Mouse (Mus musculus) liver, embryonic 15.5 days (tissue): ENCODE measurements around the gene 9130213A22Rik. TPM values are rescaled to one million over a fixed set of nuclear protein-coding genes. Genes with fewer than 3 reads are reported as not detected.

Experiments used
- ATAC-seq: fragments of 200-750 bp; cut with Nextera tagmentation; 2 replicates; pipeline ENCODE4 v1.8.0; 2017; ENCODE audit warnings: moderate number of reproducible peaks, mild to moderate bottlenecking, moderate library complexity; ENCODE audit not compliant: insufficient read depth
- H3K27ac ChIP-seq: fragments of 300-500 bp; sonication (generic); replicated peaks from 2 replicates; pipeline ENCODE4 v1.5.1; 2015; ENCODE audit warnings: mild to moderate bottlenecking, inconsistent platforms
- H3K27me3 ChIP-seq: fragments of 300-500 bp; sonication (generic); 2 replicates; pipeline ENCODE4 v1.6.1; 2015; ENCODE audit warnings: mild to moderate bottlenecking, inconsistent platforms
- H3K36me3 ChIP-seq: fragments of 300-500 bp; sonication (generic); replicated peaks from 2 replicates; pipeline ENCODE4 v1.6.1; 2015; ENCODE audit warnings: moderate library complexity, mild to moderate bottlenecking, inconsistent platforms
- H3K4me1 ChIP-seq: fragments of 300-500 bp; sonication (generic); replicated peaks from 2 replicates; pipeline ENCODE4 v1.6.1; 2015; ENCODE audit warnings: inconsistent platforms
- H3K4me2 ChIP-seq: fragments of 300-500 bp; sonication (generic); 2 replicates; pipeline ENCODE4 v1.6.1; 2015; ENCODE audit warnings: moderate library complexity, mild to moderate bottlenecking, inconsistent platforms
- H3K4me3 ChIP-seq: fragments of 300-500 bp; sonication (generic); replicated peaks from 2 replicates; pipeline ENCODE4 v1.5.1; 2015; ENCODE audit warnings: mild to moderate bottlenecking, inconsistent platforms
- H3K9ac ChIP-seq: fragments of 300-500 bp; sonication (generic); 2 replicates; pipeline ENCODE4 v1.6.1; 2015; ENCODE audit warnings: moderate library complexity, mild to moderate bottlenecking, inconsistent platforms
- H3K9me3 ChIP-seq: fragments of 300-500 bp; sonication (generic); replicated peaks from 2 replicates; pipeline ENCODE4 v1.6.1; 2016; ENCODE audit warnings: inconsistent platforms
- WGBS: fragments of 180-500 bp; shearing (Covaris S2); methylation state at CpG from one replicate; pipeline ENCODE4 v1.1.7; 2015; ENCODE audit warnings: mixed read lengths; ENCODE audit not compliant: insufficient replicate concordance; 5-methylcytosine and 5-hydroxymethylcytosine counted together
- polyA plus RNA-seq: library from polyadenylated mRNA; unstranded; fragments of >200 nt; fragmentation: Nextera tagmentation; extraction: Ambion mirVana; gene quantifications from 2 replicates; pipeline ENCODE4 v1.2.1, GENCODE M21; 2015

Gene 9130213A22Rik
- polyA plus RNA-seq, 1 experiment from 2014 or later = 0.07 TPM

DNA sequence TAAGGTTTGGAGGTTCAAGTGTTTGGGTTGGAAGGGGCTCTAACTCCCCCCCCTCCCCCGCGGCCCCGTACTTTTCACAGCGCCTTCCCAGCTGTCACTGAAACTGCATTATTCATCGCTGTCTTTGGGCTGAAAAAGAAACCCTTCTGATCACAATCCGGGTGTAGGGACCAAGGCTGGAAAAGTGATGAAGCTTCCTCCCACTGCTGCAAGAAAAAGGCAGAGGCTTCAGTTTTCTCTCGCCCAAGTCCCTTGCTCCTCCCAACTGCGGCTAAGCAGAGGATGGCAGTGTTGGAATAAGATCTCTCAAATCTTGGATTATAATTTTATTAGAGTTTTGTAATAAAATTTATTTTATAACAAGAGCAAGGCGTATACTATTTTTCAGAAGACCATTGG is 49.7 kb downstream of the 9130213A22Rik start:
- Histone ChIP-seq H3K36me3 (no peaks in the 10 kb centered on the region), H3K27ac (peak overlapping the region; percentile 90), H3K4me3 (peak overlapping the region; percentile 46), H3K4me1 (peaks cover 60% of the 10 kb centered on the region), H3K9ac (peak overlapping the region; percentile 60), H3K9me3 (no peaks in the 10 kb centered on the region), H3K4me2 (peak overlapping the region; percentile 91), H3K27me3 (no peaks in the 10 kb centered on the region)
- WGBS = 16% methylated on average over 9 of the region's 9 CpGs
- ATAC-seq = no peak

DNA sequence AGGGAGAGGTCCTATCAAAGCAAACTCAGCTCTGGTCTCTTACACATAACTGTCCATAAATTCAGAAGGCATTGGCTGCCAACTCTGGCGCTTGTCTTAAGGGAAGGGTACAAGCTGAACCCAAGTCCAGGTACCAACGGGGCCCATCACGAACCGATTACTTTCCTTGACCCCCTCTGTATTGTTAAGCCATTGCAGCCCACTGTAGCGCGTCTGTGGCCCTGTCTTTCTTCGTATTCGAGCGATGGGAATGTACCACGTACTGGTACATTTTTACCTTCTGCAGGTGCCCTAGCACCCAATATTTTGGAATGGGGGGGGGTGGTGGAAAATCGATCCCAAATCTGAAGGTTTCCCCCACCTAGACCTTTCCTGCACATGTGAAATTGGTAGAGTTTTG is 50.2 kb downstream of the 9130213A22Rik start:
- peak overlapping the region; percentile 90 for H3K27ac ChIP-seq
- 80% methylated on average over 11 of the region's 11 CpGs for WGBS

DNA sequence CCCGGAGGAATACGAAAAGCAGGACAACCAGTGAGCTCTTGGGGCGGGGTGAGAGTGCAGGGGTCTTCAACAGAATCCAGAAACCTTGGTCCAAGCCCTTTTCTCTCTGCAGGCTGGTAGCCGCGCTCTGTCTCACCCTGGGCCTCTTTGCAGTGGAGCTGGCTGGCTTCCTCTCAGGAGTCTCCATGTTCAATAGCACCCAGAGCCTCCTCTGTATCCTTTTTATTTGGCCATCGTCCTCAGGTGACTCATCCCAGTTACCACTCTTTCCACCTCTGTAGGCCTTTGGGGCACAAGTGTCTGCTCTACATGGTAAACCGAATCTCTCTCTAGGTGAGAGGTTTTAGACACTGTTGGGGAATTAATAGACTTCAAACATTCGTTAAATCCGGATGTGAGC is 51.1 kb downstream of the 9130213A22Rik start:
- Histone ChIP-seq H3K9me3 (no peaks in the 10 kb centered on the region), H3K36me3 (no peaks in the 10 kb centered on the region), H3K27me3 (no peaks in the 10 kb centered on the region), H3K27ac (peak overlapping the region; percentile 87), H3K4me2 (peak overlapping the region; percentile 91), H3K4me3 (peak overlapping the region; percentile 75), H3K4me1 (peaks cover 73% of the 10 kb centered on the region), H3K9ac (peak overlapping the region; percentile 81)
- no peak for ATAC-seq
- WGBS = 28% methylated on average over 9 of the region's 9 CpGs

More for the DNA sequence above, 50.2 kb downstream of the 9130213A22Rik start:
- peak overlapping the region; percentile 91 for H3K4me2 ChIP-seq
- H3K9me3 ChIP-seq = no peaks in the 10 kb centered on the region
- H3K9ac ChIP-seq = peak overlapping the region; percentile 60; the same call in 1 of the 2 replicates
- H3K27me3 ChIP-seq = no peaks in the 10 kb centered on the region
- no peak for ATAC-seq
- peaks cover 64% of the 10 kb centered on the region for H3K4me1 ChIP-seq
- H3K36me3 ChIP-seq = no peaks in the 10 kb centered on the region
- H3K4me3 ChIP-seq = peak overlapping the region; percentile 46; the same call in 1 of the 2 replicates

DNA sequence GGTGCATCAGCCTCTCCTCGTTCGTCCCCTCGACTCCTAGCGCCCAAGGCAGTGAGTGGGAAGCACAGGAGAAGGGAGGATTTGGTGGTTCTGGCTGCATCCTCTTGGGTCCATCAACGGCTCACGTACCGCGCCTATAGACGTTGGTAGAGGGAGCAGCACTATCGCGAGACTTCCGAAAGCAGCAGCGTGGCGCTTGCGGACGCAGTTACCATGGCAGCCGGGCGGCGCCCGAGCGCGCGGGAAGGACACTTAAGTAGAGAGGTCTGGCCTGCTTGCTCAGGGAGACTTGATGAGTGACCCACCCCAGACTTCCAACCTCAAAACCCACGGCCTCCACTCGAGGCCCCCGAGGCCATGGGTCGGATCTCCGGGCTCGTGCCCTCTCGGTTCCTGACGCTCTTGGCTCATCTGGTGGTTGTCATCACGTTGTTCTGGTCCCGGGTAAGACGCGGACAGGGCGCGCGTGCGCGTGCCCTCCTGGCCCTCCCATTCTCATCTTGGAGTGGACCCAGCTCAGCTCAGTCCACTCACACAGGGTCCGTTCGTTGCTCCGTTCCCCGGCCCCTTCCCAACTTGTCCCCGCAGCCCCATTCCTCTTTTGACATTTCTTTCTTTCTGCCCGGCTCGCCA is 51.7 kb downstream of the 9130213A22Rik start, which contains the start of gene Tmem107:
Gene Tmem107, plus strand, starts transcription at position 217 of the 633 bp plus-strand sequence.
- no peaks in the 10 kb centered on the region for H3K27me3 ChIP-seq
- ATAC-seq = peak; percentile 79
- peaks cover 77% of the 10 kb centered on the region for H3K4me1 ChIP-seq

DNA sequence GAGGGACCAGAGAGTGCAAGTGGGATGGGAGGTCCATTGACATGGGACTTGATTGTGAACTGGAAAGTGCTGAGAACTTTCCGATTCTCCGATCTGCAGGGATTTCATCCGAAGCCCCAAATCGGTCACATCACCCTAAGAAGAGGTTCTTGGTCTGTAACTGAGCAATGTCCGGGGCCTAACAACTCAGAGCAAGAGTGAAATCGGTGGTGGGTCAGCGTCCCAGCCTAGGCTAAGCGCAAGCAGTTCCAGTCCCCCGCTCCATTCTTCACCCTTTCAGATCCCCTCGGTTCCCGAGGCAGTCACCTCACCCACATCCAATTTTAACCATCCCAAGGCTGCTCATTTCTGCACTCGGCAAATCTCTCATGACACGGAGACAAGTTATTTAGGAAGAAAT is 52.3 kb downstream of the 9130213A22Rik start:
- Histone ChIP-seq H3K4me3 (peak overlapping the region; percentile 75), H3K27me3 (no peaks in the 10 kb centered on the region), H3K9ac (peak overlapping the region; percentile 81), H3K9me3 (no peaks in the 10 kb centered on the region), H3K4me1 (peaks cover 78% of the 10 kb centered on the region), H3K36me3 (no peaks in the 10 kb centered on the region), H3K27ac (peak overlapping the region; percentile 87), H3K4me2 (peak overlapping the region; percentile 91)
- no peak for ATAC-seq
- WGBS = 2% methylated on average over 13 of the region's 13 CpGs

More for the DNA sequence above, 51.7 kb downstream of the 9130213A22Rik start, which contains the start of gene Tmem107:
- H3K9ac ChIP-seq = peak within 1 kb of the TSS; percentile 81
- peak within 1 kb of the TSS; percentile 91 for H3K4me2 ChIP-seq
- no peaks in the 10 kb centered on the region for H3K36me3 ChIP-seq
- H3K9me3 ChIP-seq = no peaks in the 10 kb centered on the region
- under 1% methylated on average over 47 of the region's 47 CpGs for WGBS
- H3K27ac ChIP-seq = peak within 1 kb of the TSS; percentile 87
- H3K4me3 ChIP-seq = peak within 1 kb of the TSS; percentile 75

Other genes with a start within 250 kb of the 9130213A22Rik start
- 0.13 TPM in 2 replicates for gene Rnf222, start 234.0 kb downstream of the 9130213A22Rik start, polyA plus RNA-seq
- gene Rpl26, start 221.0 kb downstream of the 9130213A22Rik start, polyA plus RNA-seq = 434 and 517 TPM in 2 replicates
- not detected in 2 replicates for gene Odf4, start 195.5 kb downstream of the 9130213A22Rik start, polyA plus RNA-seq
- 1.4 and 1.8 TPM in 2 replicates for gene Arhgef15, start 165.1 kb downstream of the 9130213A22Rik start, polyA plus RNA-seq
- gene Slc25a35, start 154.5 kb downstream of the 9130213A22Rik start, polyA plus RNA-seq = 0.44 and 0.46 TPM in 2 replicates
- gene Rangrf, start 147.4 kb downstream of the 9130213A22Rik start, polyA plus RNA-seq = 21.7 and 22.4 TPM in 2 replicates
- 17.0 and 18.5 TPM in 2 replicates for gene Pfas, start 114.1 kb downstream of the 9130213A22Rik start, polyA plus RNA-seq
- gene Ctc1, start 106.7 kb downstream of the 9130213A22Rik start, polyA plus RNA-seq = 20.5 and 20.9 TPM in 2 replicates
- gene Aurkb, start 76.9 kb downstream of the 9130213A22Rik start, polyA plus RNA-seq = 111 and 115 TPM in 2 replicates
- 4.3 and 5.3 TPM in 2 replicates for gene Borcs6, start 62.9 kb downstream of the 9130213A22Rik start, polyA plus RNA-seq
- gene Tmem107, start 51.8 kb downstream of the 9130213A22Rik start, polyA plus RNA-seq = 20.2 and 21.6 TPM in 2 replicates
- 14.9 and 19.6 TPM in 2 replicates for gene Vamp2, start 34.1 kb downstream of the 9130213A22Rik start, polyA plus RNA-seq
- 6.4 and 7.6 TPM in 2 replicates for gene Per1, start 27.4 kb downstream of the 9130213A22Rik start, polyA plus RNA-seq
- 0.12 and 0.18 TPM in 2 replicates for gene Hes7, start 2.2 kb downstream of the 9130213A22Rik start, polyA plus RNA-seq
- 0.13 TPM in 1 of 2 replicates, not detected in the other for gene Aloxe3, start 3.3 kb upstream of the 9130213A22Rik start, polyA plus RNA-seq
- gene Alox12b, start 34.4 kb upstream of the 9130213A22Rik start, polyA plus RNA-seq = not detected in 2 replicates
- 0.05 and 0.06 TPM in 2 replicates for gene Alox8, start 75.3 kb upstream of the 9130213A22Rik start, polyA plus RNA-seq
- gene Gucy2e, start 114.4 kb upstream of the 9130213A22Rik start, polyA plus RNA-seq = not detected in 2 replicates
- gene Cntrob, start 201.2 kb upstream of the 9130213A22Rik start, polyA plus RNA-seq = 7.0 and 8.3 TPM in 2 replicates
- gene Trappc1, start 201.4 kb upstream of the 9130213A22Rik start, polyA plus RNA-seq = 74.8 and 77.7 TPM in 2 replicates
- gene Kcnab3, start 203.7 kb upstream of the 9130213A22Rik start, polyA plus RNA-seq = 0.13 and 0.26 TPM in 2 replicates
- gene Rnf227, start 217.9 kb upstream of the 9130213A22Rik start, polyA plus RNA-seq = 0.97 and 1.3 TPM in 2 replicates
- 3.4 and 5.8 TPM in 2 replicates for gene Chd3, start 246.8 kb upstream of the 9130213A22Rik start, polyA plus RNA-seq